Mouse (Mus musculus) intestine, embryonic 16.5 days (tissue): ENCODE measurements at regions not wholly inside any gene's neighbourhood (a gene's known extent, or its start where the extent isn't known, plus 50 kb on each side); places are given as distances from the start of the nearest gene placed in this dataset.

Experiments
- ATAC-seq: fragments of 200-750 bp; cut with Nextera tagmentation; 2 replicates; pipeline ENCODE4 v1.8.0; 2017; ENCODE audit warnings: moderate TSS enrichment, moderate library complexity
- H3K27ac ChIP-seq: fragments of 300-500 bp; sonication (generic); 2 replicates; pipeline ENCODE4 v1.5.1; 2014; ENCODE audit warnings: mild to moderate bottlenecking, low read length
- H3K27me3 ChIP-seq: fragments of 300-500 bp; sonication (generic); replicated peaks from 2 replicates; pipeline ENCODE4 v1.6.1; 2014; ENCODE audit warnings: low read length, control low read depth, mixed read lengths; ENCODE audit not compliant: control insufficient read depth, insufficient read depth
- H3K36me3 ChIP-seq: fragments of 300-500 bp; sonication (generic); 2 replicates; pipeline ENCODE4 v1.6.1; 2014; ENCODE audit warnings: low read length, control low read depth; ENCODE audit not compliant: control insufficient read depth, insufficient read depth
- H3K4me1 ChIP-seq: fragments of 300-500 bp; sonication (generic); 2 replicates; pipeline ENCODE4 v1.6.1; 2014; ENCODE audit warnings: low read length, control low read depth, mixed read lengths; ENCODE audit not compliant: control insufficient read depth, insufficient read depth
- H3K4me2 ChIP-seq: fragments of 300-500 bp; sonication (generic); 2 replicates; pipeline ENCODE4 v1.6.1; 2014; ENCODE audit warnings: low read depth, low read length, control low read depth
- H3K4me3 ChIP-seq: fragments of 300-500 bp; sonication (generic); 2 replicates; pipeline ENCODE4 v1.5.1; 2014; ENCODE audit warnings: mild to moderate bottlenecking, low read length
- H3K9ac ChIP-seq: fragments of 300-500 bp; sonication (generic); 2 replicates; pipeline ENCODE4 v1.6.1; 2014; ENCODE audit warnings: low read depth, low read length
- H3K9me3 ChIP-seq: fragments of 300-500 bp; sonication (generic); 2 replicates; pipeline ENCODE4 v1.6.1; 2016; ENCODE audit warnings: low read length, control low read depth; ENCODE audit not compliant: control insufficient read depth
- WGBS: fragments of 180-500 bp; shearing (Covaris S2); extraction: QIAGEN DNeasy Blood & Tissue Kit; methylation state at CpG from one replicate; pipeline ENCODE4 v1.1.7; 2014; 5-methylcytosine and 5-hydroxymethylcytosine counted together

DNA sequence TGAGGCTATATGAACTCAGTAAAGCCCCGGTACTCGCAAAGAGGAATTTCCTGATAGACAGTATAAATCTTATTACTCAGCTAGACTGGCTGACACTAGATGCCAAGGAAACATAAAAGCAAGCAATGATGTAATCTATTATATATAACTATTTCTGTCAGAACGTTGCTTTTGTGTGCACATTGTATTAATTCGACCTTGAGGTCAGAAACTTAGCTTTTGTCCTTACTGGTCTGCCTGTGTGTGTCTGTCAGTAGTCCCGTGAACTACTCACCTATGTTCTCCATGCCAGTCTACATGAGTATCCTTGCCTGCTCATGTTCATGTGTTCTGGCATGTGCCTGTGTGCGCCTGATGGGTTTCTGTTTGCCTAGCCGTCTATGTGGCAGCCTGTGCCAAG lies 70.5 kb downstream of the Tmx1 start:
- Histone ChIP-seq H3K27ac (no peak overlapping the region), H3K9me3 (no peaks in the 10 kb centered on the region), H3K4me3 (no peak overlapping the region), H3K9ac (no peak overlapping the region), H3K36me3 (no peaks in the 10 kb centered on the region), H3K4me2 (no peak overlapping the region), H3K27me3 (no peaks in the 10 kb centered on the region), H3K4me1 (no peaks in the 10 kb centered on the region)
- no peak for ATAC-seq
- 71% methylated on average over 7 of the region's 7 CpGs for WGBS

DNA sequence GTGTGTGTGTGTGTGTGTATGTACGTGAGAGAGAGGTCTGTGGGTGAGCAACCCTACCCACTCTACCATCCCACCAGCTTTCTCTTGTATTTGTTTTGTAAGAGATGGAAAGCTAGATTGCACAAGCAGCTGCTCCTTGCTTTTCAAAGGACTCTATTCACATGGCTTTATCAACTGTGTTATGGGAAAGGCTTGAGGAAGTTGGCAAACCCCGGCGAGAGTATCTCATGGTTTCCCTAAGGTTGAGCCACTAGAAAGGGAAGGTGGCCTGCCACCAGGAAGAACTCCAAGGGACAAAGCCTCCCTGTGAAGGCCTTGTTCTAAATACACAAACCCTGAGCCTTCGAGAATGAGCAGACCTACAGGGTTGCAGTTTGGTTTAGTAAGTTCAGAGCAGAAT lies 71.8 kb downstream of the Tmx1 start:
- H3K4me1 ChIP-seq, result no peaks in the 10 kb centered on the region
- H3K4me2 ChIP-seq, result no peak overlapping the region
- H3K27ac ChIP-seq, result no peak overlapping the region
- ATAC-seq, result no peak
- H3K9ac ChIP-seq, result no peak overlapping the region
- 66% methylated on average over 4 of the region's 4 CpGs for WGBS
- no peak overlapping the region for H3K4me3 ChIP-seq
- H3K36me3 ChIP-seq, result no peaks in the 10 kb centered on the region
- no peaks in the 10 kb centered on the region for H3K9me3 ChIP-seq
- no peaks in the 10 kb centered on the region for H3K27me3 ChIP-seq

DNA sequence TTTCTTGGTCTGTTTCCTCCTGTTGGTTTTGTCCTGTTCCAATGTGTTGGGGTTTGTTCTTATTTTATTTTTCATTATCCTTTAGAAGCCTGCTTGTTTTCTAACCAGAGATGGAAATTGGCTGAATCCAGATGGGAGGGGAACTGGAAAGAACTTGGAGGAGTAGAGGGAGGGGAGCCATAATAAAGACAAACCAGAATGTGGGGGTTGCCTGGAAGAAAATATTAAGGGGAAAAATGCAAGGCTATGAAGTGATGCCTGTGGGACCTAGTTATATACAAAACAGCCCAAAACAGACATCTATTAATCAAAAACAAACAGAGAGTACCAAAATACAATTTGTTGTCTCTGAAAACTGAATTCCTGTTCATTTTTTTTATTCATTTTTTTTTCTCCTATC lies 78.8 kb downstream of the Tmx1 start:
- Histone ChIP-seq H3K36me3 (no peaks in the 10 kb centered on the region), H3K4me2 (no peak overlapping the region), H3K27ac (no peak overlapping the region), H3K9ac (no peak overlapping the region), H3K4me1 (no peaks in the 10 kb centered on the region; the same call in 1 of the 2 replicates), H3K9me3 (no peaks in the 10 kb centered on the region), H3K4me3 (no peak overlapping the region), H3K27me3 (no peaks in the 10 kb centered on the region)
- no peak for ATAC-seq

DNA sequence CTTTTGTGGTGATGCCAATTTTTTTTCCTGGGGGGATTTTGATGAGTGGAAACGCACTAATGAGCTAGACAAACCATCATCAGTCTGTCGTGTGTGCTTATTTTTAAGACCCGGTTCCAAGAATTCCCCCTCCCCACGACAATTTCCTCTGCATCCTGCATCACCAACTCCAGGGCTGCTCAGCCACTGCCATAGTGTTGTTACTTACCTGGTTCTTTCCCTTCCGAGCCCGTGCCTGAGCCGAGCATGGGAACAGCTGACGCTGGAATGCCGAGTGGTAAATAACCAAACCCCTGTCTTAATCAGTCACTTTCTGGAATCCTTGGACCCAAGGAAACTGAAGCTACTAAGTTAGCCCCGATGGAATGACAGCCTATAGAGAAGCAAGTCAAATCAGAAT lies 79.3 kb downstream of the Tmx1 start:
- no peaks in the 10 kb centered on the region for H3K27me3 ChIP-seq
- H3K4me3 ChIP-seq, result no peak overlapping the region
- H3K4me2 ChIP-seq, result no peak overlapping the region
- no peak for ATAC-seq
- H3K4me1 ChIP-seq, result no peaks in the 10 kb centered on the region; the same call in 1 of the 2 replicates
- H3K9ac ChIP-seq, result no peak overlapping the region
- WGBS, result 68% methylated on average over 10 of the region's 10 CpGs
- H3K36me3 ChIP-seq, result no peaks in the 10 kb centered on the region
- no peaks in the 10 kb centered on the region for H3K9me3 ChIP-seq
- H3K27ac ChIP-seq, result no peak overlapping the region

DNA sequence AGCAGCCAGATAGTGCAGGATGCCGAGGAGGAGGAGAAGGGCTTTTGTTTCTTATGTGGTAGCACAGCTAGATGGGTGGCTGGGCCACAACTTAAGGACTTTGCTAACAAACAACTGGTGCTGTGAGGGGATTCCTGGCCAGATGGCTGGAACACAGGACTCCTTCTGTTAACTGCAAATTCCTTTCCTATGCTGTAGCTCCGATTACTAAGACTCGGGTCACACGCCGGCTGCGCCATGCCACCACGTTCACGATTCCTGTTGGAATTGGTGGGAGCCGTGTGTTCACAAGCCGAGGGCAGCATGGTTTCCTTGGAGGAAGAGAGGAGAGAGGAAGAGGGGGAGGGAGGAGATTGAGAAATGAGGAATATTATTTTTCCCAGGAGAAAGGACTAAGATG lies 79.9 kb downstream of the Tmx1 start:
- Histone ChIP-seq H3K4me1 (no peaks in the 10 kb centered on the region; the same call in 1 of the 2 replicates), H3K27ac (no peak overlapping the region), H3K9me3 (no peaks in the 10 kb centered on the region), H3K4me3 (no peak overlapping the region), H3K4me2 (no peak overlapping the region), H3K9ac (no peak overlapping the region), H3K36me3 (no peaks in the 10 kb centered on the region), H3K27me3 (no peaks in the 10 kb centered on the region)
- no peak for ATAC-seq
- WGBS, result 74% methylated on average over 10 of the region's 10 CpGs

DNA sequence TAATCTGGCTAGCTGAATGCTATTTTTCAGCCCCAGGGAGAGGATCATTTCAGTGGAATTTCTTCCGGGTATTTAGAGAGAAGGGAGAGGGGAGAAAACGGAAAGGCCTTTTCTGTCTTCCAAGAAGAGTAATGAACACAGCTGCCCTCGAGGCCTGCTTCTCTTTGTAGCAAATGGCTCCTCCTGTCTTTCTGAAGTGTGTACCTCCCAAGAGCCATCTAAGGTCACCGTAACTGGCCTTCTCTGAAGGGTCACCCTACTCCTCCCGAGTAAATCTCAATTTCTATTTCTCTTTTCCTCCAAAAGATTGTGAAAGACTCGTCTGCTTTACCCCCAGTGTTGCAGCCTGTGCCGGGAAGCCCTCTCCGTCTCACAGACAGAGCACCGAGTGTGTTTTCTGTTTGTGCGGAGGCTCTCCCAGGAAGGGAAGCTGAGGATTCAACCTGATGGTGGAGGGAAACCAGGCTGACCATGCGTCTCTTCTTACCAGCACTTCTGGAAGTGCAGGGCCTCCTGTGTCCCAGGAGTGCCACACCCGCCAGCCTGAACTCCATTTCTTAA lies 80.6 kb downstream of the Tmx1 start:
- peak overlapping the region; percentile 5; the same call in 1 of the 2 replicates for H3K27ac ChIP-seq
- 65% methylated on average over 12 of the region's 12 CpGs for WGBS
- no peak overlapping the region for H3K4me2 ChIP-seq
- no peak for ATAC-seq
- H3K4me3 ChIP-seq, result no peak overlapping the region
- H3K36me3 ChIP-seq, result no peaks in the 10 kb centered on the region
- H3K9me3 ChIP-seq, result no peaks in the 10 kb centered on the region
- H3K27me3 ChIP-seq, result no peaks in the 10 kb centered on the region
- H3K9ac ChIP-seq, result no peak overlapping the region
- no peaks in the 10 kb centered on the region; the same call in 1 of the 2 replicates for H3K4me1 ChIP-seq

DNA sequence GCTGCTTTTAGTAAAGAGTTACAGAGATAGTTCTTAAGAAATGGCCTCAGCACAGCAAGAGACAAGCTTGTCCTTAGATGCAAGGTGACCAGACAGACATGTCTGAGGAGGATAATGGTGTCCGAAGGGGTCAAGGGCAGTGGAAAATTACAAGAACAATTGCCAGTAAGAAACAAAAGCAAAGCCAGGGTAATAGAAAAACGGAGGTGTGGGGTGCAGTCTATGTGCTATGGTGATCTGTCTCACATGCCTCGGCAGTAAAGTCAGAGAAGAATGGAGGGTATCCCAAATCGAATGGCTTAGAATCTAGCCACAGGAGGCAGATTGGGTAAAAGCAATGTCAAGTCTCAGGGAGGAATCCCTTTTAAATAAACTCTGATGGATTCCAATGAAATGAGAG lies 86.2 kb downstream of the Tmx1 start:
- H3K36me3 ChIP-seq, result no peaks in the 10 kb centered on the region
- H3K4me1 ChIP-seq, result no peaks in the 10 kb centered on the region; the same call in 1 of the 2 replicates
- no peak for ATAC-seq
- WGBS, result 72% methylated on average over 4 of the region's 4 CpGs
- H3K4me2 ChIP-seq, result no peak overlapping the region
- no peak overlapping the region for H3K27ac ChIP-seq
- no peak overlapping the region for H3K4me3 ChIP-seq
- H3K27me3 ChIP-seq, result no peaks in the 10 kb centered on the region
- no peaks in the 10 kb centered on the region for H3K9me3 ChIP-seq
- no peak overlapping the region for H3K9ac ChIP-seq

DNA sequence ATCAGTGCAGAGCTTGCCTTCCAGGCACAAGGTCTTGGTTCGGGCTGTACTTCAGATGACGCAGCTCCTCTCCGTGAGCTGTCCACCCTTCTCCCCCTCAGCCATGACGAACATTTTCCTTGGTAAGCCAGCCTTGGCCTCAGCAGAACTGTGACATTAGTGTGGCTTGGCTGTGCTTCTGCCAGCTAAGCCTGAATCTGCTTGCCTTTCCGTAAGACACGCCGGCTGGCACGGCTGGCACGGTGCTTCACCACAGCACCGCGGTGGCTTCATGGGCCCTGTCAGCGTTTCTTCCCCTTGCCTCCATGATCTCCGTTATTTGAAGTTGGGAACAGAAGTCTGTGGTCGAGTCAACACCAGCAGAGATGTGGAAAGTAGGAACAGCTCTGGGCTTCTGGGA lies 87.0 kb downstream of the Tmx1 start:
- H3K9ac ChIP-seq, result no peak overlapping the region
- WGBS, result 89% methylated on average over 14 of the region's 14 CpGs
- no peak overlapping the region for H3K4me3 ChIP-seq
- H3K27me3 ChIP-seq, result no peaks in the 10 kb centered on the region
- H3K4me1 ChIP-seq, result no peaks in the 10 kb centered on the region; the same call in 1 of the 2 replicates
- H3K9me3 ChIP-seq, result no peaks in the 10 kb centered on the region
- ATAC-seq, result no peak
- H3K27ac ChIP-seq, result no peak overlapping the region
- H3K4me2 ChIP-seq, result no peak overlapping the region
- no peaks in the 10 kb centered on the region for H3K36me3 ChIP-seq

DNA sequence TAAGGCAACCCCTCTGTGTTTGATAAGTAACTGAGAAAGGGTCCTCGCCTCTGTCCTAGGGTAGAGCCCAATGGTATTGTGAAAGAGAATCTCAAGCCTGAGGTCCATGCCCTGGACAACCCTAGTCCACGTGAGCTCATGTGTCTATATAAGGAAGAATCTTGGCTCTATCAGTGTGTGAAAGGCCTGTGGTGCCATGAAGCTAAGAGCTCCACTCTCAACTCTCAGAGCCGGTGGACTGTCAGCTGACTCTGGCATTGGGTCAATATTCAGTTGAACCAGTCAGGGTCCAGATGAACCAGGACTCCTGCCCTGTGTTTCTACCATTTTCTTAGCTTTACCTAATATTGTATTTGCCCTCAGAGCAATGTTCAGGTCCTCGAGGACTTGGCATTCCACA lies 88.5 kb downstream of the Tmx1 start:
- Histone ChIP-seq H3K27me3 (no peaks in the 10 kb centered on the region), H3K4me3 (no peak overlapping the region), H3K9me3 (no peaks in the 10 kb centered on the region), H3K27ac (no peak overlapping the region), H3K9ac (no peak overlapping the region), H3K4me2 (no peak overlapping the region), H3K4me1 (no peaks in the 10 kb centered on the region; the same call in 1 of the 2 replicates), H3K36me3 (no peaks in the 10 kb centered on the region)
- 90% methylated on average over 4 of the region's 4 CpGs for WGBS
- no peak for ATAC-seq

DNA sequence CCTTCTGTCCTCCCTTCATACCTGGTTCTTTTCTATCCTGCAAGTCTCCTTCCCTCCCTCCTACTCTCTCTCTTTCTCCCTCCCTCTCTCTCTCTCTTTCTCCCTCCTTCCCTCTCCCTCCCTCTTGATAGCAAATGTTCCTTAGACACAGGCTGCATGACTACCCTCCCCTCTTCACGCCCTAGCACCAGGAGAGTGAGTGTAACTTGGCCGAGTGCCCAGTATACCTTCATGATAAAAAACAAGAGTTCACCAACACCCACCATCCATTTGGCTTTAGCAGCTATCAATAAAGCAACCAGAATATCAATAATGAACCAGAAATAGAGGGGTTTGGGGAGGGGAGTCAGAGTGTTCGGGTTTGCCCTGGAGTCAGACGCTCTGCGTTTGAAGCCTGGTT lies 90.4 kb downstream of the Tmx1 start:
- WGBS, result 42% methylated on average over 5 of the region's 5 CpGs
- H3K4me1 ChIP-seq, result no peaks in the 10 kb centered on the region; the same call in 1 of the 2 replicates
- no peaks in the 10 kb centered on the region for H3K36me3 ChIP-seq
- H3K9me3 ChIP-seq, result no peaks in the 10 kb centered on the region
- no peak overlapping the region for H3K4me2 ChIP-seq
- H3K4me3 ChIP-seq, result no peak overlapping the region
- no peak overlapping the region for H3K27ac ChIP-seq
- H3K27me3 ChIP-seq, result no peaks in the 10 kb centered on the region
- H3K9ac ChIP-seq, result no peak overlapping the region
- ATAC-seq, result peak; percentile 59
